Mouse (Mus musculus) midbrain, postnatal 0 days (tissue): ENCODE results near the gene Sh3d21. TPM values are rescaled to one million over a fixed set of nuclear protein-coding genes. Genes with fewer than 3 reads are reported as not detected.
A peak's percentile ranks its signal among the peaks of the same experiment; 100 is the strongest.

Experiments
- ATAC-seq: fragments of 200-750 bp; cut with Nextera tagmentation; 2 replicates; pipeline ENCODE4 v1.8.0; 2017; ENCODE audit warnings: moderate number of reproducible peaks, mild to moderate bottlenecking, moderate TSS enrichment, moderate library complexity; ENCODE audit not compliant: low FRiP score
- DNase-seq: peaks from one replicate; pipeline ENCODE4 v3.0.0-alpha.2; 2015; ENCODE audit warnings: low spot score
- H3K27ac ChIP-seq: fragments of 300-500 bp; sonication (generic); 2 replicates; pipeline ENCODE4 v1.5.1; 2014; ENCODE audit warnings: low read depth, mild to moderate bottlenecking, low read length, mixed read lengths
- H3K27me3 ChIP-seq: fragments of 300-500 bp; sonication (generic); 2 replicates; pipeline ENCODE4 v1.6.1; 2014; ENCODE audit warnings: low read length, control low read depth, mixed read lengths; ENCODE audit not compliant: insufficient read depth
- H3K36me3 ChIP-seq: fragments of 300-500 bp; sonication (generic); 2 replicates; pipeline ENCODE4 v1.6.1; 2014; ENCODE audit warnings: low read length, control low read depth, mixed read lengths; ENCODE audit not compliant: insufficient read depth
- H3K4me1 ChIP-seq: fragments of 300-500 bp; sonication (generic); 2 replicates; pipeline ENCODE4 v1.6.1; 2014; ENCODE audit warnings: mild to moderate bottlenecking, control low read depth, antibody characterized with exemption, low read length, mixed read lengths; ENCODE audit not compliant: insufficient read depth
- H3K4me2 ChIP-seq: fragments of 300-500 bp; sonication (generic); 2 replicates; pipeline ENCODE4 v1.6.1; 2014; ENCODE audit warnings: low read depth, mild to moderate bottlenecking, low read length, mixed read lengths; ENCODE audit not compliant: poor library complexity, severe bottlenecking
- H3K4me3 ChIP-seq: fragments of 300-500 bp; sonication (generic); 2 replicates; pipeline ENCODE4 v1.5.1; 2014; ENCODE audit warnings: low read depth, mild to moderate bottlenecking, low read length, moderate library complexity
- H3K9ac ChIP-seq: fragments of 300-500 bp; sonication (generic); replicated peaks from 2 replicates; pipeline ENCODE4 v1.6.1; 2014; ENCODE audit warnings: mild to moderate bottlenecking, low read length, moderate library complexity, mixed read lengths; ENCODE audit not compliant: poor library complexity, severe bottlenecking
- H3K9me3 ChIP-seq: fragments of 300-500 bp; sonication (generic); 2 replicates; pipeline ENCODE4 v1.6.1; 2016; ENCODE audit warnings: low read length, control low read depth
- CTCF ChIP-seq: IDR thresholded peaks from 2 replicates; pipeline ENCODE4 v1.5.1; 2016; ENCODE audit warnings: antibody characterized with exemption, mild to moderate bottlenecking
- WGBS: fragments of 180-500 bp; shearing (Covaris S2); extraction: QIAGEN DNeasy Blood & Tissue Kit; methylation state at CpG from one replicate; pipeline ENCODE4 v1.1.7; 2014; 5-methylcytosine and 5-hydroxymethylcytosine counted together
- polyA plus RNA-seq: library from polyadenylated mRNA; unstranded; fragments of >200 nt; fragmentation: Nextera tagmentation; extraction: Ambion mirVana; gene quantifications from 2 replicates; pipeline ENCODE4 v1.2.1, GENCODE M21; 2015
- total RNA-seq: library from RNA; depleted of rRNA; stranded (reverse); fragments of >200 nt; gene quantifications from 2 replicates; pipeline ENCODE4 v1.2.3, GENCODE M21; 2014; rRNA removed

Sh3d21 gene
- total RNA-seq = 0.19 and 2.7 TPM in 2 replicates
- 2.6 and 2.9 TPM in 2 replicates for polyA plus RNA-seq

DNA sequence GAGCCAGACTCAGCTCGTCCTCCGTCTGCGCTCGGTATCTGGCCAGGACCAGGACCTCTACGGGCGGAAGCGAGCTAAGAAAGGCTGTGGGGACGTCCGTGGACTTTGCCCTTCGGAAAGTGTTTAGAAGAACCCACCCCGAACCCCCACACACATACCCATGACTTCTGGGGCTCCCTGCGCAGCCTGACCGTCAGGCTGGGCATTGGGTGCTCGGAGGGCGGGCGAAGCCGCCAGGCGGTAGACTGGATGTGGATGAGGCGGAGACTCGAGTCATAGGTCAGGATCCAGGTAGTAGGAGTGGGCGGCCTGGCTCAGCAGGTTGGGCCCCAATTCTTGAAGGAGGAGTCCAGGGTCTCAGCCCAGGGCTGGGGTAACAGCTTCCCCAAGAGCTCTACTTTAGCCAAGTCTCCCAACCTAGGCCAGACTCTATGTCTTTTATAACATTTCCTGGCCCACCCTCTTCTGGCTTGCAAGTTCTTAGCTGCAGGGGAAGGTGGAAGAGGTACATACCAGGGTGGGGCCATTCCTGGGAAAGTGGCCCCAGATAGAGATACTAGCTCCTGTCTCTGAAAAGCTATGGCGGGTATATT lies at the start of gene Sh3d21:
TSS of gene Sh3d21 (minus strand) at position 425 of the 593 bp plus-strand sequence.
- TF ChIP-seq CTCF = no peak
- Histone ChIP-seq H3K4me3 (peak within 1 kb of the TSS; percentile 52), H3K36me3 (peaks cover 13% of the 10 kb centered on the region), H3K27me3 (no peaks in the 10 kb centered on the region), H3K4me1 (peaks cover 9% of the 10 kb centered on the region), H3K27ac (no peak within 1 kb of the TSS), H3K9me3 (no peaks in the 10 kb centered on the region), H3K9ac (peak within 1 kb of the TSS; percentile 77), H3K4me2 (peak within 1 kb of the TSS; percentile 95)
- WGBS = 8% methylated on average over 22 of the region's 22 CpGs
- ATAC-seq (peak; percentile 32), DNase-seq (no peak)

DNA sequence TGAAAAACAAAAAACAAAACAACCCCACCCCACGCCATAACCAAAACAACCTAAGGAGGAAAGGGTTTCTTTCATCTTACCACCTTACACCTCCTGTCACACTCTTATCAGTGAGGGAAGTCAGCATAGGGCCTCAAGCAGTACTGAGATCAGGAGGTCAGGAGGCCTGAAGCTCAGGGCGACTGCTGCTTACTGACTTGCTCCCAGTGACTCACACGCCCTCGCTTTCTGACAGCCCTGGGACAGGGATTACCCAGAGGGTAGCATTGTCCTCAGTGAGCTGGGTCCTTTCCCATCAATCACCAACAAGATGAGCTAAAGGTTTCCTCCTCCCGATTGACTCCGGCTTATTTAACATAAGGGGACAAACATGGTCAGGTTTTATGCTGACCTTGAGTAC lies 43.8 kb upstream of the Sh3d21 start:
- no peaks in the 10 kb centered on the region for H3K36me3 ChIP-seq
- H3K4me2 ChIP-seq = no peak overlapping the region
- H3K27ac ChIP-seq = no peak overlapping the region
- WGBS = 64% methylated on average over 6 of the region's 6 CpGs
- DNase-seq (no peak), ATAC-seq (no peak)
- no peaks in the 10 kb centered on the region for H3K27me3 ChIP-seq
- H3K9me3 ChIP-seq = no peaks in the 10 kb centered on the region
- no peak overlapping the region for H3K4me3 ChIP-seq
- no peak overlapping the region for H3K9ac ChIP-seq
- no peak for TF ChIP-seq CTCF
- H3K4me1 ChIP-seq = no peaks in the 10 kb centered on the region

DNA sequence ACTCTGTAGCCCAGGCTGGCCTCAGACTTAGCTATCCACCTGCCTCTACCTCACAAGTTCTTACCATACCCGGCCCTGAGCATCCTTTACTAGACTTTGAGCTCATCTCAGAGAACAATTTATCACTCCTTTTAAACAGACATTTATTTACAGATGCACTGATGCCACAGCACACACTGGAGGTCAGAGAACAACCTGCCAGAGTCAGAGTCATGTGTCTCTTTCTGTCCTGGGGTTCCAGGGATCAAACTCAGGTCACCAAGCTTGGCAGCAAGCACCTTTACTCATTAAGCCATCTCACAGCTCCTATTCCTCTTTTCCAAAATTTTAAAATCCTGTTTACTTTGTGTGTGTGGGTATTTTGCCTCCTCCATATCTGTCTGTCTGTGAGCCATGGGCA lies 42.1 kb upstream of the Sh3d21 start:
- DNase-seq = no peak
- Histone ChIP-seq H3K4me2 (no peak overlapping the region), H3K27ac (no peak overlapping the region), H3K36me3 (no peaks in the 10 kb centered on the region), H3K4me1 (0 out of 2 replicates have a peak, but pooled peaks cover 3% of the 10 kb centered on the region), H3K9ac (no peak overlapping the region), H3K9me3 (no peaks in the 10 kb centered on the region), H3K27me3 (no peaks in the 10 kb centered on the region), H3K4me3 (no peak overlapping the region)
- WGBS = 50% methylated on average over 1 of the region's 1 CpGs
- ATAC-seq = no peak
- TF ChIP-seq CTCF = no peak

DNA sequence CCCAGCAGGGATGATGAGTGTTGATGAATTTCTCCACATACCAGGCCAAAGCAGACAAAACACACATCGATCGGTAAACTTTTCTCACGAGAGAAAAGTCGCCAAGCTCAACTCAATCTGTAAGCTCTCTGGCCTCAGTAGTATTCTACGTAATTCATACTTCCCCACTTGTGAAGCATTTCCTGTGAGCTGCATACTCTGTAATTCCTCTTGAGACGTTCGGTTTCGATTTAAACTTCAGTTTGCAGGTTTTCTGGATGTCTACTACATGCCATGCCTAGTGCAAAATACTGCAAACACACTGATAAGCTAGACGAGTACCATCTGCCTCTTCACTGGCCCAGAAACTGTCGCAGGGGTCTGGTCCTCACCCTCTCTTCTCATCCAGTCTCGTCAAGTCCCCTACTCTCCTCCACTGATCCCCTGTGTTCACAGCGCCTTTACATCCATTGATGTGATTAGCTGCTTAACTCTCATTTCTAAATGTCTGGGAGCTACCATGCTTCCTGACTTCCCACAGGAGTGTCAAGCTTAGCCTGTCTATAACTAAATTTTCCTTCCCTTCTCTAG lies 41.5 kb upstream of the Sh3d21 start:
- 0 out of 2 replicates have a peak, but pooled peaks cover 3% of the 10 kb centered on the region for H3K4me1 ChIP-seq
- H3K9ac ChIP-seq = no peak overlapping the region
- H3K27me3 ChIP-seq = no peaks in the 10 kb centered on the region
- H3K27ac ChIP-seq = no peak overlapping the region
- H3K9me3 ChIP-seq = no peaks in the 10 kb centered on the region
- H3K4me3 ChIP-seq = no peak overlapping the region
- no peaks in the 10 kb centered on the region for H3K36me3 ChIP-seq
- no peak for ATAC-seq
- no peak for DNase-seq
- 91% methylated on average over 12 of the region's 12 CpGs for WGBS
- H3K4me2 ChIP-seq = no peak overlapping the region
- TF ChIP-seq CTCF = no peak

DNA sequence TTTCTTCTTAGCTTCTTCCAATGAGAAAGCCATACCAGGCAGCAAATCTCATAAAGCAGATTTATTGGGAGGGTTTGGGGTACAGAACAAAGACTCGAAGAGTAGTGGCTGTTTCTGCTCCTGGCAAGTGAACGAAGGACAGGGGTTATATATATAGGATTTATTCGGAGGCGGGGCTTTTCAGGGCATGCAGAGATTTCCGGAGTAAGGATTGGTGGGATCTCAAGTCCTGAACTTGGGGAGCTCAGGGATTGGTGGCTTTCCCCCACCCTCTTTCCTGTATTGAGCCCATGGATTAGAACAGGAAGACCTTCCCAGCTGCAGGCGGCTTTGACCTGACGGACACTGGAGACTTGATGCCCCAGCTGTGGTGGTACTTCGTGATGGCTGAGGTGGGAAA lies 40.7 kb upstream of the Sh3d21 start:
- ATAC-seq = no peak

DNA sequence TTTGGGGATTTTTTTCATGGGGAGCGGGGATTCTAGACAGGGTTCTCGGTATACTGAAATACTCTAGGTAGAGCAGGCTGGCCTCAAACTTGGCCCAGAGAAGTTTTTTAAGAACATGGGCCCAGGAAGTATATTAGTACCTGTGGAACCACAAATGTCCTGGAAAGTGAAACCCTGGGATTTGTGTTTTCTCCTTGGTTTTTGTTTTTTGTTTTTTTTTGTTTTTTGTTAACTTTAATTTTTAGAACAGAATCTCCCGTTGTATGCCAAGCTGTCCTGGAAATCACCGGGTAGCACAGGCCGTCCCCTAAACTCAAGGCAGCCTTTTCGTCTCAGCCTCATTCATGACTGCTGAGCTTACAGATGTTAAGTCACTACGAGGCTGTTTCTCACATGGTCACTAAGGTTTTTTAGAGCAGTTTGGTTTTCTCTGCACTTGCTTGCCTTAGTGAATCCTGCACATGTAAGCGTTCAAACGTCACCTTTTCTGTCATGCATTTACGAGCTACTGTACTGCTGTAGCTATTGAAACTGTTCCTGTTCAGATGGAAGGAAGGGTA lies 40.1 kb upstream of the Sh3d21 start:
- Histone ChIP-seq H3K4me2 (peak overlapping the region; percentile 49), H3K9ac (peak overlapping the region; percentile 48; the same call in 1 of the 2 replicates), H3K4me3 (peak overlapping the region; percentile 88), H3K4me1 (0 out of 2 replicates have a peak, but pooled peaks cover 3% of the 10 kb centered on the region), H3K27me3 (no peaks in the 10 kb centered on the region), H3K36me3 (no peaks in the 10 kb centered on the region), H3K9me3 (no peaks in the 10 kb centered on the region), H3K27ac (peak overlapping the region; percentile 92)
- no peak for TF ChIP-seq CTCF
- ATAC-seq = no peak
- DNase-seq = no peak
- 69% methylated on average over 10 of the region's 10 CpGs for WGBS

More for the DNA sequence above, 40.7 kb upstream of the Sh3d21 start:
- no peak overlapping the region for H3K4me2 ChIP-seq
- H3K9ac ChIP-seq = no peak overlapping the region
- DNase-seq = no peak
- H3K9me3 ChIP-seq = no peaks in the 10 kb centered on the region
- 79% methylated on average over 8 of the region's 8 CpGs for WGBS
- no peak overlapping the region for H3K4me3 ChIP-seq
- no peaks in the 10 kb centered on the region for H3K36me3 ChIP-seq
- no peak overlapping the region for H3K27ac ChIP-seq
- H3K4me1 ChIP-seq = 0 out of 2 replicates have a peak, but pooled peaks cover 3% of the 10 kb centered on the region
- no peak for TF ChIP-seq CTCF
- H3K27me3 ChIP-seq = no peaks in the 10 kb centered on the region
